Mouse (Mus musculus): ENCODE results near the gene Dpf3. TPM values are rescaled to one million over a fixed set of nuclear protein-coding genes. Genes with fewer than 3 reads are reported as not detected.

The Dpf3 gene
- 0.41 TPM for polyA plus RNA-seq (2017; shearing (Covaris generic))

GRCm38 (mm10) chr12:83487476-83487991, at the start of gene Dpf3:
Gene Dpf3 (minus strand): TSS chr12:83487716.

GRCm38 (mm10) chr12:83520311-83520890, 32.9 kb upstream of the Dpf3 start, which contains the start of gene Dcaf4:
Gene Dcaf4 (plus strand): TSS chr12:83520466.

Other genes with a start within 250 kb of the Dpf3 start
- 24.6 TPM for gene Dcaf4, start 32.8 kb upstream of the Dpf3 start, polyA plus RNA-seq (2017; shearing (Covaris generic))
- 12.3 TPM for gene Zfyve1, start 109.5 kb upstream of the Dpf3 start, polyA plus RNA-seq (2017; shearing (Covaris generic))
- gene Rbm25, start 143.5 kb upstream of the Dpf3 start, polyA plus RNA-seq (2017; shearing (Covaris generic)): 410 TPM
- gene Psen1, start 200.4 kb upstream of the Dpf3 start, polyA plus RNA-seq (2017; shearing (Covaris generic)): 139 TPM